In genomic region chr9:69769949-69770585, GRCm38 (mm10) we compare ENCODE assay signal across 25 mouse cellular contexts. TPM values are rescaled to one million over a fixed set of nuclear protein-coding genes. Genes with fewer than 3 reads are reported as not detected.
A peak's percentile ranks its signal among the peaks of the same experiment; 100 is the strongest.
DNase-seq lines count a peak whose midpoint lies in the region; ATAC-seq and TF ChIP-seq lines count a peak whose summit lies in the region.
"Had no signal": no experiment of that assay in that cellular context is flagged by ENCODE, and none has a peak within 500 bp of the region (broad histone marks: within the 10 kb centered on the region; RNA-seq: fewer than 3 reads in every experiment).

No protein-coding gene starts in this region.

- H3K4me2 ChIP-seq in hindbrain, embryonic 11.5 days (replicated peaks; ENCODE audit: low read depth, low read length) = no peak overlapping the region
- H3K4me2 ChIP-seq in hindbrain, postnatal 0 days (ENCODE audit: low read depth, low read length) = no peak overlapping the region
- no peak overlapping the region for H3K4me2 ChIP-seq in forebrain, embryonic 14.5 days (ENCODE audit: low read length)
- H3K4me2 ChIP-seq in midbrain, embryonic 15.5 days = peak overlapping the region; percentile 22; the same call in 1 of the 2 replicates
- H3K4me2 ChIP-seq: lung, embryonic 14.5 days had no signal

- peaks cover 15% of the 10 kb centered on the region for H3K4me1 ChIP-seq in hindbrain, embryonic 11.5 days (replicated peaks; ENCODE audit: control insufficient read depth, insufficient read depth, low read length)
- no peaks in the 10 kb centered on the region for H3K4me1 ChIP-seq in hindbrain, postnatal 0 days (ENCODE audit: insufficient read depth, low read length)
- peaks cover 4% of the 10 kb centered on the region for H3K4me1 ChIP-seq in forebrain, embryonic 14.5 days (ENCODE audit: control insufficient read depth, insufficient read depth, low read length)
- peaks cover 23% of the 10 kb centered on the region for H3K4me1 ChIP-seq in midbrain, embryonic 15.5 days
- H3K4me1 ChIP-seq: heart, embryonic 10.5 days had no signal

- H3K27me3 ChIP-seq in hindbrain, embryonic 11.5 days (ENCODE audit: control insufficient read depth, insufficient read depth, low read length) = peaks cover 47% of the 10 kb centered on the region
- H3K27me3 ChIP-seq in hindbrain, postnatal 0 days (ENCODE audit: insufficient read depth, low read length) = peaks cover 67% of the 10 kb centered on the region
- peaks cover 93% of the 10 kb centered on the region for H3K27me3 ChIP-seq in forebrain, embryonic 14.5 days (replicated peaks; ENCODE audit: control insufficient read depth, insufficient read depth, low read length)
- H3K27me3 ChIP-seq in midbrain, embryonic 15.5 days (replicated peaks) = peaks cover 65% of the 10 kb centered on the region

- no peak overlapping the region for H3K27ac ChIP-seq in hindbrain, embryonic 11.5 days (ENCODE audit: low read depth, low read length)
- no peak overlapping the region for H3K27ac ChIP-seq in hindbrain, postnatal 0 days
- no peak overlapping the region for H3K27ac ChIP-seq in forebrain, embryonic 14.5 days (ENCODE audit: low read depth, low read length)
- H3K27ac ChIP-seq in midbrain, embryonic 15.5 days = no peak overlapping the region
- H3K27ac ChIP-seq: heart, embryonic 10.5 days had no signal

- no peak for TF ChIP-seq CTCF in hindbrain, postnatal 0 days (IDR thresholded peaks at IDR 0.05; ENCODE audit: low read depth)

- DNase-seq in hindbrain, embryonic 11.5 days (ENCODE audit: low spot score) = peak; percentile 47
- no peak for DNase-seq in hindbrain, postnatal 0 days (ENCODE audit: low spot score)
- DNase-seq in ZHBTc4 (ENCODE audit: low read depth, low spot score) = peak; percentile 62
- no peak for DNase-seq in forebrain, embryonic 14.5 days (ENCODE audit: low spot score)
- no peak for DNase-seq in gastrocnemius, postnatal 14 days
- DNase-seq in kidney, adult 8-10 months = no peak
- DNase-seq: adrenal gland, postnatal 36 days; B cell, adult 2 months; cerebellum, adult 8-10 months; gastrocnemius, postnatal 25 days; heart, postnatal 10 days; kidney, adult 11 months; kidney, postnatal 25 days; lung, embryonic 14.5 days; lung, postnatal 4 days had no signal

- no peaks in the 10 kb centered on the region for H3K36me3 ChIP-seq in hindbrain, embryonic 11.5 days (ENCODE audit: control insufficient read depth, insufficient read depth, low read length)
- no peaks in the 10 kb centered on the region for H3K36me3 ChIP-seq in hindbrain, postnatal 0 days (ENCODE audit: insufficient read depth, low read length)
- H3K36me3 ChIP-seq in forebrain, embryonic 14.5 days (ENCODE audit: control insufficient read depth, insufficient read depth, low read length) = no peaks in the 10 kb centered on the region
- no peaks in the 10 kb centered on the region for H3K36me3 ChIP-seq in midbrain, embryonic 15.5 days (replicated peaks)
- H3K36me3 ChIP-seq: heart, embryonic 10.5 days had no signal

- ATAC-seq in hindbrain, embryonic 11.5 days (ENCODE audit: low FRiP score) = no peak
- no peak for ATAC-seq in hindbrain, postnatal 0 days
- peak; percentile 52 for ATAC-seq in forebrain, embryonic 14.5 days
- ATAC-seq in midbrain, embryonic 15.5 days (replicated peaks) = no peak
- ATAC-seq: hindbrain, embryonic 16.5 days; Patski had no signal

- no peaks in the 10 kb centered on the region for H3K9me3 ChIP-seq in hindbrain, embryonic 11.5 days (ENCODE audit: control insufficient read depth, low read length)
- no peaks in the 10 kb centered on the region for H3K9me3 ChIP-seq in hindbrain, postnatal 0 days (ENCODE audit: low read length)
- no peaks in the 10 kb centered on the region for H3K9me3 ChIP-seq in forebrain, embryonic 14.5 days (replicated peaks; ENCODE audit: control insufficient read depth, low read length)
- no peaks in the 10 kb centered on the region for H3K9me3 ChIP-seq in midbrain, embryonic 15.5 days
- H3K9me3 ChIP-seq: heart, embryonic 10.5 days had no signal

- no peak overlapping the region for H3K4me3 ChIP-seq in hindbrain, embryonic 11.5 days (ENCODE audit: low read depth, low read length)
- no peak overlapping the region for H3K4me3 ChIP-seq in hindbrain, postnatal 0 days (ENCODE audit: low read length)
- no peak overlapping the region for H3K4me3 ChIP-seq in forebrain, embryonic 14.5 days (ENCODE audit: low read depth, low read length)
- H3K4me3 ChIP-seq in midbrain, embryonic 15.5 days = no peak overlapping the region
- H3K4me3 ChIP-seq: heart, embryonic 10.5 days had no signal

- intact Hi-C loops in gastrocnemius, postnatal 14 days (cut with DNase I; ENCODE audit: low total_unique reads) = no loop called here

- H3K9ac ChIP-seq in hindbrain, embryonic 11.5 days (ENCODE audit: low read depth, low read length) = no peak overlapping the region
- no peak overlapping the region for H3K9ac ChIP-seq in hindbrain, postnatal 0 days (replicated peaks; ENCODE audit: low read length)
- H3K9ac ChIP-seq in forebrain, embryonic 14.5 days (ENCODE audit: low read length) = no peak overlapping the region
- H3K9ac ChIP-seq in midbrain, embryonic 15.5 days = no peak overlapping the region
- H3K9ac ChIP-seq: lung, embryonic 14.5 days had no signal

- 11% methylated on average over 21 of the region's 21 CpGs for WGBS in hindbrain, embryonic 11.5 days
- WGBS in hindbrain, postnatal 0 days = 23% methylated on average over 21 of the region's 21 CpGs
- WGBS in forebrain, embryonic 14.5 days = under 1% methylated on average over 21 of the region's 21 CpGs
- WGBS in midbrain, embryonic 15.5 days = 8% methylated on average over 21 of the region's 21 CpGs

RNA-seq across cellular contexts. Expression of gene Foxb1, which starts 9.3 kb away (rescaled TPM):
- polyA plus RNA-seq in hindbrain, embryonic 11.5 days (2014; fragmentation: Nextera tagmentation; extraction: Ambion mirVana) = 3.1 and 3.8 TPM in 2 replicates
- 10.0 and 11.4 TPM in 2 replicates for total RNA-seq in hindbrain, postnatal 0 days (2014; rRNA removed)
- 5.5 and 5.7 TPM in 2 replicates for polyA plus RNA-seq in hindbrain, postnatal 0 days (2015; fragmentation: Nextera tagmentation; extraction: Ambion mirVana)
- polyA plus RNA-seq in forebrain, embryonic 14.5 days (2014; fragmentation: Nextera tagmentation; extraction: Ambion mirVana) = 2.2 and 2.5 TPM in 2 replicates
- 15.1 and 20.7 TPM in 2 replicates for polyA plus RNA-seq in midbrain, embryonic 15.5 days (2015; fragmentation: Nextera tagmentation; extraction: Ambion mirVana)
- total RNA-seq in gastrocnemius, postnatal 14 days (2021) = not detected
- total RNA-seq: adrenal gland, postnatal 36 days; common myeloid progenitor, adult 5-6 weeks; gastrocnemius, postnatal 25 days; heart, postnatal 10 days; left cerebral cortex, postnatal 25 days; liver, adult 2 months; monocyte, adult 5-6 weeks; neutrophil, adult 5-6 weeks had no signal
- polyA plus RNA-seq: heart, embryonic 10.5 days; liver, adult 2 months; lung, embryonic 14.5 days; Patski; urinary bladder, adult 2 months had no signal

Comparison
In these comparisons a context has a peak if more than half of its experiments do, and no peak if none do; other contexts are left out.
1. DNase-seq: peak in hindbrain, embryonic 11.5 days (single experiment) and ZHBTc4 (single experiment); none in hindbrain, postnatal 0 days (single experiment), forebrain, embryonic 14.5 days (single experiment), gastrocnemius, postnatal 14 days (single experiment) and kidney, adult 8-10 months (0 of 2).